Mouse (Mus musculus) heart, embryonic 12.5 days (tissue): ENCODE measurements at regions not wholly inside any gene's neighbourhood (a gene's known extent, or its start where the extent isn't known, plus 50 kb on each side); places are given as distances from the start of the nearest gene placed in this dataset.

Experiments used
- ATAC-seq: fragments of 200-750 bp; cut with Nextera tagmentation; 2 replicates; pipeline ENCODE4 v1.8.0; 2017; ENCODE audit warnings: moderate TSS enrichment, moderate library complexity; ENCODE audit not compliant: insufficient number of reproducible peaks, low FRiP score
- H3K27ac ChIP-seq: fragments of 300-500 bp; sonication (generic); 2 replicates; pipeline ENCODE4 v1.5.1; 2016; ENCODE audit warnings: mild to moderate bottlenecking, moderate library complexity; ENCODE audit not compliant: poor library complexity, severe bottlenecking
- H3K27me3 ChIP-seq: fragments of 300-500 bp; sonication (generic); replicated peaks from 2 replicates; pipeline ENCODE4 v1.6.1; 2016; ENCODE audit warnings: mild to moderate bottlenecking, moderate library complexity
- H3K36me3 ChIP-seq: fragments of 300-500 bp; sonication (generic); 2 replicates; pipeline ENCODE4 v1.6.1; 2016; ENCODE audit warnings: mild to moderate bottlenecking, moderate library complexity
- H3K4me1 ChIP-seq: fragments of 300-500 bp; sonication (generic); replicated peaks from 2 replicates; pipeline ENCODE4 v1.6.1; 2016; ENCODE audit warnings: mild to moderate bottlenecking
- H3K4me2 ChIP-seq: fragments of 300-500 bp; sonication (generic); 2 replicates; pipeline ENCODE4 v1.6.1; 2016; ENCODE audit warnings: mild to moderate bottlenecking, moderate library complexity
- H3K4me3 ChIP-seq: fragments of 300-500 bp; sonication (generic); 2 replicates; pipeline ENCODE4 v1.5.1; 2016; ENCODE audit warnings: mild to moderate bottlenecking
- H3K9ac ChIP-seq: fragments of 300-500 bp; sonication (generic); 2 replicates; pipeline ENCODE4 v1.6.1; 2016; ENCODE audit warnings: mild to moderate bottlenecking, moderate library complexity
- H3K9me3 ChIP-seq: fragments of 300-500 bp; sonication (generic); replicated peaks from 2 replicates; pipeline ENCODE4 v1.6.1; 2016; ENCODE audit warnings: mild to moderate bottlenecking, moderate library complexity
- WGBS: fragments of 180-500 bp; shearing (Covaris S2); methylation state at CpG from one replicate; pipeline ENCODE4 v1.1.7; 2016; 5-methylcytosine and 5-hydroxymethylcytosine counted together

DNA sequence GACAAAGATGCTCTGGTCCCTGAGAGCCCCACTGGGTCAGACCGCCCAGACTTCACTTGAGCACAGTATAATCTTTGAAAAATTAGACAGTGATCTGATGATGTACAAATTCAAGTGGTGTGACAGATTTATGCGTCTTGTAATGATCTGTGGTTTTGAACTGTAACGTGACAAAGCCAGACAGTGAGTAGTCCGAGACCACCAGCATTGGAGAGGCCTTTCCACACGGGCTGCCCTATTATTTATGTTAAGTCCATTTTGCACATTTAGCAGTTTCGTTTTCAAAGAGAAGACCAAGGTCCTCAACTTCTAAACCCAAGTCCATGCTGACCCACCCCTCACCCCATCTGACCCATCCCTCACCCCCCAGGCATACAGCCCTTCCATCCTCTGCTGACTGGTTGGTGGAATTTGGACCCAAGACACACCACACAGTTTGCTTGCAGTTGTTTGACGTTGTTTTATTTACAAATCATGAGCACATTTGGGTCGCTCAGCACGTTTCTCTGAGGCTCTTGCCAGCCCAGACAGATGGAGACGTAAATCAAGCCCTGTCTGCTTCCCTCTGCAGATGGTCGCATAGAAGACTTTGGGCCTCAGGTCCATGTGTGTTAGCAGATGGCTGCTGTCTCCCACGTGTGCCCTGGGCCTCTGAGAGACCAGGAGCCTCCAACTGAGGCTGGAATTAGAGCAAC is 132.8 kb upstream of the Myocd start:
- no peak overlapping the region for H3K27ac ChIP-seq
- H3K4me2 ChIP-seq, result no peak overlapping the region
- H3K27me3 ChIP-seq, result no peaks in the 10 kb centered on the region
- H3K9ac ChIP-seq, result no peak overlapping the region
- ATAC-seq, result no peak
- no peaks in the 10 kb centered on the region for H3K4me1 ChIP-seq
- H3K4me3 ChIP-seq, result no peak overlapping the region
- H3K36me3 ChIP-seq, result no peaks in the 10 kb centered on the region
- H3K9me3 ChIP-seq, result no peaks in the 10 kb centered on the region
- 80% methylated on average over 12 of the region's 12 CpGs for WGBS

- Histone ChIP-seq H3K4me2 (no peak overlapping the region), H3K27me3 (no peaks in the 10 kb centered on the region)
- ATAC-seq, result no peak
Observed at GRCm38 (mm10) chr11:65389238-65389637, 119.4 kb upstream of the Myocd start.

DNA sequence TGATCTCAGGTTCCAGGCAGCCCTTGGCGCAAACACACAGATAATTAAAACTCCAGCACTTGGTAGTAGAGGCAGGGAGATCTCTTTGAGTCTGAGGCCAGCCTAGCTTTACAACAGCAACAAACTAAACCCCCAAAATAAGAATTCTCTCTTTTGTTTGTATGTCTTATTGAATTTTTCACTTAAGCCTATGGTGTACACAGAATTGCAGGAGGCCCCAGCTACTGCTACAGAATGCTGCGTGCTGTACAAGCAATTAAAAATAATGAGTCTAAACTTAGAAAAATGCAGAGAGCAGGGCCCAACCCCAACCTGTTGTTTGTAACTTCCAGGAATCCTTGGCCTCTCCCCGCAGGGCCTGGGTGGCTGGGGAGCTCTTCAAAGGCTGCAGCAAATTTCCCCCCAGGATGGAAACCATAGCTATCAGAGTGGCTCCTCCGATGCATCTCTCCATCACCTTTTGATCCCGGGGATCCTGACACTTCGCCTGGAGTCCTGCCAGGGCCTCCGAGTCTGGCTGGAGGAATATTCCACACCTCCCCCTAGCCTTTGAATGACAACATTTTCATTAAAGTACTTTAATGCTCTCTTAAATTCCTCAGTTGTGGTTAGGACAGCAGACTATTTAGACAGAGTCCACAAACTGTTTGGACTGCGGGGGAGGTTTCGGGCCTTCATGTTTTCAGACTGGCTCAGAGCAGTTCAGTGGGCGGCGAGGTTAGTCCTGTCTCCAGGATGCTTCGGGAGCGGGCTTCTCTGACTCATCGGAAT is 116.7 kb upstream of the Myocd start:
- no peak for ATAC-seq
- no peaks in the 10 kb centered on the region for H3K27me3 ChIP-seq
- no peak overlapping the region for H3K9ac ChIP-seq

More at GRCm38 (mm10) chr11:65389238-65389637, 119.4 kb upstream of the Myocd start:
- Histone ChIP-seq H3K27ac (no peak overlapping the region), H3K4me3 (no peak overlapping the region), H3K9ac (no peak overlapping the region), H3K4me1 (peaks cover 18% of the 10 kb centered on the region), H3K36me3 (no peaks in the 10 kb centered on the region), H3K9me3 (no peaks in the 10 kb centered on the region)
- WGBS, result 72% methylated on average over 3 of the region's 3 CpGs

GRCm38 (mm10) chr11:65375361-65375760 is 105.6 kb upstream of the Myocd start:
- H3K27me3 ChIP-seq, result no peaks in the 10 kb centered on the region
- H3K4me3 ChIP-seq, result no peak overlapping the region
- H3K27ac ChIP-seq, result no peak overlapping the region
- H3K4me1 ChIP-seq, result peaks cover 8% of the 10 kb centered on the region
- H3K9ac ChIP-seq, result no peak overlapping the region
- 68% methylated on average over 5 of the region's 5 CpGs for WGBS
- H3K36me3 ChIP-seq, result no peaks in the 10 kb centered on the region
- H3K4me2 ChIP-seq, result no peak overlapping the region
- ATAC-seq, result no peak
- no peaks in the 10 kb centered on the region for H3K9me3 ChIP-seq

More for the DNA sequence above, 116.7 kb upstream of the Myocd start:
- H3K9me3 ChIP-seq, result no peaks in the 10 kb centered on the region
- H3K4me1 ChIP-seq, result peaks cover 18% of the 10 kb centered on the region
- peak overlapping the region; percentile 62 for H3K27ac ChIP-seq
- no peak overlapping the region for H3K4me3 ChIP-seq
- 40% methylated on average over 14 of the region's 14 CpGs for WGBS
- H3K36me3 ChIP-seq, result no peaks in the 10 kb centered on the region
- 0 out of 2 replicates have a peak overlapping the region, but pooled peaks have one; percentile 4 for H3K4me2 ChIP-seq

GRCm38 (mm10) chr11:65373136-65373535 is 103.3 kb upstream of the Myocd start:
- ATAC-seq, result no peak
- Histone ChIP-seq H3K4me2 (no peak overlapping the region), H3K9ac (no peak overlapping the region), H3K9me3 (no peaks in the 10 kb centered on the region), H3K4me3 (no peak overlapping the region), H3K36me3 (no peaks in the 10 kb centered on the region), H3K4me1 (peaks cover 9% of the 10 kb centered on the region), H3K27ac (no peak overlapping the region), H3K27me3 (no peaks in the 10 kb centered on the region)
- 89% methylated on average over 4 of the region's 4 CpGs for WGBS

GRCm38 (mm10) chr11:65372309-65372811 is 102.6 kb upstream of the Myocd start:
- Histone ChIP-seq H3K9me3 (no peaks in the 10 kb centered on the region), H3K4me2 (no peak overlapping the region), H3K4me3 (no peak overlapping the region), H3K27me3 (no peaks in the 10 kb centered on the region), H3K9ac (no peak overlapping the region), H3K27ac (no peak overlapping the region), H3K36me3 (no peaks in the 10 kb centered on the region), H3K4me1 (peaks cover 17% of the 10 kb centered on the region)
- no peak for ATAC-seq
- WGBS, result 71% methylated on average over 9 of the region's 9 CpGs

GRCm38 (mm10) chr11:65367825-65368224 is 98.0 kb upstream of the Myocd start:
- peak overlapping the region; percentile 93 for H3K27ac ChIP-seq
- no peaks in the 10 kb centered on the region for H3K9me3 ChIP-seq
- no peak for ATAC-seq
- 66% methylated on average over 5 of the region's 5 CpGs for WGBS
- no peaks in the 10 kb centered on the region for H3K27me3 ChIP-seq
- no peak overlapping the region for H3K4me3 ChIP-seq
- H3K36me3 ChIP-seq, result no peaks in the 10 kb centered on the region
- peak overlapping the region; percentile 50 for H3K9ac ChIP-seq
- no peak overlapping the region for H3K4me2 ChIP-seq
- H3K4me1 ChIP-seq, result peaks cover 44% of the 10 kb centered on the region

GRCm38 (mm10) chr11:65366677-65367370 is 97.0 kb upstream of the Myocd start:
- peak overlapping the region; percentile 55 for H3K4me2 ChIP-seq
- 47% methylated on average over 8 of the region's 8 CpGs for WGBS

GRCm38 (mm10) chr11:65365751-65366559 is 96.2 kb upstream of the Myocd start:
- peak overlapping the region; percentile 93 for H3K27ac ChIP-seq
- H3K36me3 ChIP-seq, result no peaks in the 10 kb centered on the region
- WGBS, result 20% methylated on average over 12 of the region's 12 CpGs
- peaks cover 39% of the 10 kb centered on the region for H3K4me1 ChIP-seq
- peak overlapping the region; percentile 23; the same call in 1 of the 2 replicates for H3K4me3 ChIP-seq
- peak overlapping the region; percentile 55 for H3K4me2 ChIP-seq
- ATAC-seq, result peak; percentile 66
- no peaks in the 10 kb centered on the region for H3K9me3 ChIP-seq
- no peaks in the 10 kb centered on the region for H3K27me3 ChIP-seq
- peak overlapping the region; percentile 60; the same call in 1 of the 2 replicates for H3K9ac ChIP-seq

More at GRCm38 (mm10) chr11:65366677-65367370, 97.0 kb upstream of the Myocd start:
- 0 out of 2 replicates have a peak, but pooled peaks have one; percentile 26 for ATAC-seq
- no peak overlapping the region for H3K4me3 ChIP-seq
- H3K27me3 ChIP-seq, result no peaks in the 10 kb centered on the region
- no peaks in the 10 kb centered on the region for H3K9me3 ChIP-seq
- peak overlapping the region; percentile 93 for H3K27ac ChIP-seq
- no peaks in the 10 kb centered on the region for H3K36me3 ChIP-seq
- peak overlapping the region; percentile 2; the same call in 1 of the 2 replicates for H3K9ac ChIP-seq
- H3K4me1 ChIP-seq, result peaks cover 36% of the 10 kb centered on the region

GRCm38 (mm10) chr11:65364910-65365309 is 95.1 kb upstream of the Myocd start:
- no peak overlapping the region for H3K9ac ChIP-seq
- ATAC-seq, result no peak
- WGBS, result 71% methylated on average over 3 of the region's 3 CpGs
- H3K27me3 ChIP-seq, result no peaks in the 10 kb centered on the region
- H3K27ac ChIP-seq, result peak overlapping the region; percentile 45; the same call in 1 of the 2 replicates
- peak overlapping the region; percentile 28 for H3K4me2 ChIP-seq
- no peaks in the 10 kb centered on the region for H3K36me3 ChIP-seq
- no peak overlapping the region for H3K4me3 ChIP-seq
- no peaks in the 10 kb centered on the region for H3K9me3 ChIP-seq
- peaks cover 49% of the 10 kb centered on the region for H3K4me1 ChIP-seq
